Mouse (Mus musculus): ENCODE results near the gene Car9. TPM values are rescaled to one million over a fixed set of nuclear protein-coding genes. Genes with fewer than 3 reads are reported as not detected.

The Car9 gene
- polyA plus RNA-seq, 1 experiment = 36.6 TPM

DNA sequence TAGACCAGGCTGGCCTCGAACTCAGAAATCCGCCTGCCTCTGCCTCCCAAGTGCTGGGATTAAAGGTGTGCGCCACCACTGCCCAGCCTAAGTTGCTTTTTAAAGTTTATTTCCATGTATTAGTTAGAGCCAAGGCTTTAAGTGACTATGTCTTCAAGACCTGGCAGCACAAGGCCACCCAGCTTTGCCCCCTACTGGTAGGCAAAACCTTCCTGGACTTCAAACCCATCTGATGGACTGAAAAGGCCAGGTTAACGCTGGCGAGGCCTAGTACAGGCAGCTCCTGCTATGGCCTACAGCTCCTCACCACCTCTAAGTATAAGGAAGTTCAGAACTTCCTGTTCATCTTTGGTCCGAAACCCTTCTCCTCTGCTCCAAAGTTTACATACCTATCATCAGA is 30.2 kb upstream of the Car9 start:
- Histone ChIP-seq H3K4me3 (ENCODE audit: low read depth, low read length) (no peak overlapping the region), H3K36me3 (ENCODE audit: control insufficient read depth, insufficient read depth, low read length) (no peaks in the 10 kb centered on the region), H3K27ac (ENCODE audit: insufficient read depth, low read depth, low read length) (peak overlapping the region; percentile 83), H3K27me3 (ENCODE audit: control insufficient read depth, insufficient read depth, low read length) (no peaks in the 10 kb centered on the region), H3K4me1 (ENCODE audit: control insufficient read depth, insufficient read depth, insufficient read length, low read length) (peaks cover 12% of the 10 kb centered on the region; the same call in 1 of the 2 replicates)
- WGBS = 64% methylated on average over 6 of the region's 6 CpGs
- TF ChIP-seq CTCF (IDR thresholded peaks at IDR 0.05; ENCODE audit: extremely low read depth, insufficient read length, insufficient replicate concordance, low read depth, low read length) (peak; percentile 33; the same call in 1 of the 2 replicates), POLR2A (IDR thresholded peaks at IDR 0.05; ENCODE audit: low read depth, low read length) (no peak)

DNA sequence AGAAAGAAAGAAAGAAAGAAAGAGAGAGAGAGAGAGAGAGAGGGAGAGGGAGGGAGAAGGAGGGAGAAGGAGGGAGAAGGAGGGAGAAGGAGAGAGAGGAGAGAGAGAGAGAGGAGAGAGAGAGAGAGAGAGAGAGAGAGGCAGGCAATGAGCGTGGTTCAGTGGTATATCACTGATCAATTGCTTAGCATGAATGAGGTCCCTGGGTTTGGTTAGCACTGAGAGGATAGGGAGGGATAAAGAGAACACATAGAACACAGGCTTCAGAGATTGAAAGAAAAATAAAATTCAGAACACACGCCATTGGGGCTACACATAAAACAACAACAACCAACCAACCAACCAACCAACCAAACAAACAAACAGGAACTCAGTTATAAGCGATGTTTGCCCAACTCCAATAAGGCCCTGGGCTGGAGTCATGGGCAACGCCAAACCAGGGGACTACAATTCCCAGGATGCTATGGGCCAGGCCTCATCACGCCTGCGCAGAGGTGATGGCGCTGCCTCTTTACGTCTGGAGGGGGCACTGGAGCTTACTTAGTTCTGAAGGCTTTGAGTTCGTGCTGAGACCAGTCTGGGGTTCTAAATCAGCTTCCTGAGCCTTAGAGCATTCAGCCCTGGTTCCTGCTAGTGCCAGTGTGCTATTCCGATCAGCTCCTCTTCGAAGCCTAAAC is 28.8 kb upstream of the Car9 start:
- WGBS = 25% methylated on average over 11 of the region's 11 CpGs
- no peaks in the 10 kb centered on the region for H3K36me3 ChIP-seq (ENCODE audit: control insufficient read depth, insufficient read depth, low read length)
- peak overlapping the region; percentile 51 for H3K4me3 ChIP-seq (ENCODE audit: low read depth, low read length)
- peak overlapping the region; percentile 58 for H3K27ac ChIP-seq (ENCODE audit: insufficient read depth, low read depth, low read length)
- peaks cover 18% of the 10 kb centered on the region for H3K4me1 ChIP-seq (ENCODE audit: control insufficient read depth, insufficient read depth, insufficient read length, low read length)
- no peaks in the 10 kb centered on the region for H3K27me3 ChIP-seq (ENCODE audit: control insufficient read depth, insufficient read depth, low read length)
- TF ChIP-seq CTCF (IDR thresholded peaks at IDR 0.05; ENCODE audit: extremely low read depth, insufficient read length, insufficient replicate concordance, low read depth, low read length) (peak; percentile 52; the same call in 1 of the 2 replicates), POLR2A (IDR thresholded peaks at IDR 0.05; ENCODE audit: low read depth, low read length) (no peak)

DNA sequence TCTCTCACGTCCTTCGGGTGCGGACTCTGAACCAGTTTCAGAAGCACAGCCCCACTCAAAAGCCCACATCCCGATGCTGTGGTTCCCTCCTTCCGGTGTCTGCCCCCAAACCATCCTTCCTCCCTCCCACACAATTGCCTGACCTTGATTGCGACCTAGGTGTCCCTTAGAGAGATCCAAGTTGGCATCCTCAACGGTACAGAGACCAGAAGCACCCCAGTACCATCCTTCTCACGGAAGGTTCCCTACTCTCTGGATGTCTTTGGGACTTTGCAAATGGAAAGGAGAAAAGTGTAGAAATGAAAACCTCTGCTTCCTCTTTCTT is 28.3 kb upstream of the Car9 start:
- Histone ChIP-seq H3K4me3 (ENCODE audit: low read depth, low read length) (peak overlapping the region; percentile 51), H3K36me3 (ENCODE audit: control insufficient read depth, insufficient read depth, low read length) (no peaks in the 10 kb centered on the region), H3K4me1 (ENCODE audit: control insufficient read depth, insufficient read depth, insufficient read length, low read length) (peaks cover 20% of the 10 kb centered on the region), H3K27me3 (ENCODE audit: control insufficient read depth, insufficient read depth, low read length) (no peaks in the 10 kb centered on the region), H3K27ac (ENCODE audit: insufficient read depth, low read depth, low read length) (peak overlapping the region; percentile 58)
- TF ChIP-seq CTCF (IDR thresholded peaks at IDR 0.05; ENCODE audit: extremely low read depth, insufficient read length, insufficient replicate concordance, low read depth, low read length) = no peak
- TF ChIP-seq POLR2A (IDR thresholded peaks at IDR 0.05; ENCODE audit: low read depth, low read length) = no peak
- 48% methylated on average over 8 of the region's 8 CpGs for WGBS

DNA sequence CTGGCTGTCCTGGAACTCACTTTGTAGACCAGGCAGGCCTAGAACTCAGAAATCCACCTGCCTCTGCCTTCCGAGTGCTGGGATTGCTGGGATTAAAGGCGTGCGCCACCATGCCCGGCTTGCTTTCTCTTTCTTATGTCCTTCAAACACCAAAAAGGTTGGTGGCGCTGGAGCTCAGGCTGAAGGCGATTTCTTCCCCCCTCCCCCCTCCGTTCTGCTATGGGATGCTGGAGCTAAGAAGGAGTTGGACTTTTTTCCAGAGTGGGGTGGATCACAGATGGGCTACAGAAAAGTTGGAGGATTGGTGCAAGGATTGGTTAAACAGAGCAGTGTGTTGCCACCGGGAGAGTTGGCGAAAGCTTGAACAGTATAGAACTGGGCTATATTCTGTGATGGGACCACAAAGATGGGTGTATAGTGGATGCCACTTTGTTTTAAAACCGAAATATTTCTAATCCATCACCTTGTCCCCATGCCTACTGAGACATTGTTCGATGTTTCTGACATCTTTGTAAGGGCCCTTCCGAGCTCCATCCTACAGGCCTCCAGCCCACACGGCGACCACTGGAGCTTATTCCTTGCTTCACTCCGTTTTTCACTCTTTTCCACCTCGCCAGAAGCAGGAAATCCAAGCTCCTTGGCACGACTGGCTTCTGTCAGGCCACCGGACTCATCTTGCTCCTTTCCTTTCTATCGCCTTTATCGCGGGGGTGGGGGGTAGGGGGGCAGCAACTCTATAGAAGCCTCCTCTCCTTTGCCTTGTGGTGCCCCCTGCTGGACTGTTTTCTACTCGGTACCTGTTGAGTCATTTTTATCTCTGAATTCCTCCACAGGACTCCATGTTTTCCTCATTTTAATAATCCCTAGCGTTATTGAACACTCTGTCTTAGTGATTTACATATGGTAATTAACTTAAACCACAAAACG is 27.6 kb upstream of the Car9 start:
- WGBS = 65% methylated on average over 24 of the region's 24 CpGs
- peak overlapping the region; percentile 34; the same call in 1 of the 2 replicates for H3K4me3 ChIP-seq (ENCODE audit: low read depth, low read length)
- H3K27ac ChIP-seq (ENCODE audit: insufficient read depth, low read depth, low read length) = peak overlapping the region; percentile 58; the same call in 1 of the 2 replicates
- peaks cover 20% of the 10 kb centered on the region for H3K4me1 ChIP-seq (ENCODE audit: control insufficient read depth, insufficient read depth, insufficient read length, low read length)
- TF ChIP-seq POLR2A (IDR thresholded peaks at IDR 0.05; ENCODE audit: low read depth, low read length) (no peak), CTCF (IDR thresholded peaks at IDR 0.05; ENCODE audit: extremely low read depth, insufficient read length, insufficient replicate concordance, low read depth, low read length) (peak; percentile 57; the same call in 1 of the 2 replicates)
- no peaks in the 10 kb centered on the region for H3K36me3 ChIP-seq (ENCODE audit: control insufficient read depth, insufficient read depth, low read length)
- H3K27me3 ChIP-seq (ENCODE audit: control insufficient read depth, insufficient read depth, low read length) = no peaks in the 10 kb centered on the region

DNA sequence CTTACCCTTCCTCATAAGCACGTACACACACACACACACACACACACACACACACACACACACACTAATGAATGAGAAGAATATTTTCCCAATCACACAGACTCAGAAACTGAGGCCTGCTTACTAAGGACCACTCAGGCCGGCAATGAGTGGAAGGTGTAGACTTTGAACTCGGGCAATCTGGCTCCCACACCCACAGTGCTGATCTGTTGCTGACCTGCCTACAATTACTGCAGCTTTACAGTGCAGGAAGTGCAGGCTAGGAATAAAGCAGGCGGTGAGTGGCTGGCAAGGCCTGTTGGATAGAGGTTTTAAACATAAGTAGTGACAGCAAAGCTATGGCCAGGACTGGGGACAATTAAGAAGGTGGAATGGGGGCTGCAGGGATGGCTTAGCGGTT is 25.8 kb upstream of the Car9 start:
- Histone ChIP-seq H3K27me3 (ENCODE audit: control insufficient read depth, insufficient read depth, low read length) (no peaks in the 10 kb centered on the region), H3K4me3 (ENCODE audit: low read depth, low read length) (no peak overlapping the region), H3K36me3 (ENCODE audit: control insufficient read depth, insufficient read depth, low read length) (no peaks in the 10 kb centered on the region), H3K4me1 (ENCODE audit: control insufficient read depth, insufficient read depth, insufficient read length, low read length) (peaks cover 20% of the 10 kb centered on the region), H3K27ac (ENCODE audit: insufficient read depth, low read depth, low read length) (peak overlapping the region; percentile 72)
- WGBS = 24% methylated on average over 5 of the region's 5 CpGs
- no peak for TF ChIP-seq CTCF (IDR thresholded peaks at IDR 0.05; ENCODE audit: extremely low read depth, insufficient read length, insufficient replicate concordance, low read depth, low read length)
- no peak for TF ChIP-seq POLR2A (IDR thresholded peaks at IDR 0.05; ENCODE audit: low read depth, low read length)

DNA sequence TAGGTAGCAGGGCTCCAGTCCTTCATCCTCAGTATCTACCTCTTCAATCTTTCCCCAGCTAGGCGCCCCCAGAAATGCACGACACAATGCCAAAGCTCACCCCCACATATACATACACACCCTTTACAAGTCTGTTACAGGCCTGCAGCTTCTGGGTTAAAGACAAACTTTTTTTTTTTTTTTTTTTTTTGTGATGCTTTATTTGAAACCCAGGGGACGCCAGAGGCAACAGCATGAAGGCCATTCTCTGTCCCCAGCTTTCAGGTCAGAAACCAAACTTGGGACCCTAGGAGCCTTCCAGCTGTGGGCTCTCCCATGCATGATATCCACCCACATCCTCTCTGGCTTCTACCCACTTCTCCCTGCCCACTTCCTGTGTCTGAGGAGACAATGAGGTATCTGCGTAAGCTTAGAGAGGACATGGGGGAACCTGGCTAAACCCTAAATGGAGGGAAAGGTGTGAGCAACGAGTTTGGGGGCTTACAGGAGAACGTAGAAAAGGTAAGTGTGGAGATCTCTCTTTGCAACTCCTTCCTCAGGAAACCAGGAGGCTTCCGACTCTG is 24.8 kb upstream of the Car9 start:
- Histone ChIP-seq H3K36me3 (ENCODE audit: control insufficient read depth, insufficient read depth, low read length) (no peaks in the 10 kb centered on the region), H3K27ac (ENCODE audit: insufficient read depth, low read depth, low read length) (no peak overlapping the region; the same call in 1 of the 2 replicates), H3K4me1 (ENCODE audit: control insufficient read depth, insufficient read depth, insufficient read length, low read length) (peaks cover 18% of the 10 kb centered on the region), H3K27me3 (ENCODE audit: control insufficient read depth, insufficient read depth, low read length) (no peaks in the 10 kb centered on the region), H3K4me3 (ENCODE audit: low read depth, low read length) (peak overlapping the region; percentile 50)
- 79% methylated on average over 7 of the region's 7 CpGs for WGBS
- TF ChIP-seq POLR2A (IDR thresholded peaks at IDR 0.05; ENCODE audit: low read depth, low read length) (no peak), CTCF (IDR thresholded peaks at IDR 0.05; ENCODE audit: extremely low read depth, insufficient read length, insufficient replicate concordance, low read depth, low read length) (no peak)

Measured in small intestine, adult 2 months (tissue).